Mouse (Mus musculus) right cerebral cortex, adult 18-20 months (tissue): ENCODE measurements at regions not wholly inside any gene's neighbourhood (a gene's known extent, or its start where the extent isn't known, plus 50 kb on each side); places are given as distances from the start of the nearest gene placed in this dataset.

Source experiments
- DNase-seq: peaks from one replicate; pipeline ENCODE4 v3.0.0; 2022; ENCODE audit warnings: mixed read lengths

- peak; percentile 98 for DNase-seq
Measured at GRCm38 (mm10) chr1:102628061-102628460, 2140.3 kb upstream of the Cdh20 start.

- DNase-seq = no peak
Measured at GRCm38 (mm10) chr1:102644379-102644778, 2123.9 kb upstream of the Cdh20 start.

GRCm38 (mm10) chr1:102687367-102688070 is 2080.8 kb upstream of the Cdh20 start:
- DNase-seq = no peak

- DNase-seq = no peak
Measured at GRCm38 (mm10) chr1:102716459-102716858, 2051.9 kb upstream of the Cdh20 start.

GRCm38 (mm10) chr1:102733991-102734390 is 2034.3 kb upstream of the Cdh20 start:
- DNase-seq = no peak

GRCm38 (mm10) chr1:102735392-102735791 is 2032.9 kb upstream of the Cdh20 start:
- DNase-seq = no peak

- no peak for DNase-seq
Measured at GRCm38 (mm10) chr1:102757941-102758340, 2010.4 kb upstream of the Cdh20 start.
